Mouse (Mus musculus): ENCODE data around the gene Gnb1.

- TF ChIP-seq CTCF (IDR thresholded peaks at IDR 0.05; ENCODE audit: extremely low read depth, insufficient read depth, insufficient read length, insufficient replicate concordance) (no peak), POLR2A (IDR thresholded peaks at IDR 0.05; ENCODE audit: low read depth, low read length) (no peak)
Observed at GRCm38 (mm10) chr4:155482125-155482480, 9.1 kb upstream of the Gnb1 start.

Measured in spleen, adult 2 months (tissue).